Mouse (Mus musculus) kidney, adult 10 weeks (tissue): ENCODE results near the gene Gm14692. TPM values are rescaled to one million over a fixed set of nuclear protein-coding genes. Genes with fewer than 3 reads are reported as not detected.

Experiments used
- polyA plus RNA-seq: library from polyadenylated mRNA; stranded (reverse); fragments of 350-450 nt; fragmentation: Illumina TruSeq; extraction: RNeasy Lipid Tissue Mini Kit (QIAGEN cat#74804); gene quantifications from one replicate; pipeline ENCODE4 v1.2.3, GENCODE M21; 2014; ENCODE audit warnings: low read depth, low replicate concordance

Gm14692 gene
- not detected for polyA plus RNA-seq

GRCm38 (mm10) chrX:67695398-67695797 lies at the start of gene Gm14692:
Gene Gm14692, plus strand, starts transcription at chrX:67695698.

GRCm38 (mm10) chrX:67693462-67693861 lies 2.0 kb upstream of the Gm14692 start, which contains the start of gene Gm1140:
Gene Gm1140, minus strand, starts transcription at chrX:67693562.

Other genes starting within 250 kb of the Gm14692 start
- not detected for gene Gm1140, start 2.1 kb upstream of the Gm14692 start, polyA plus RNA-seq
- not detected for gene 4933436I01Rik, start 225.8 kb downstream of the Gm14692 start, polyA plus RNA-seq